7 mouse cellular contexts compared by ENCODE assay signal in genomic region chr5:143817931-143818311, GRCm38 (mm10). TPM values are rescaled to one million over a fixed set of nuclear protein-coding genes. Genes with fewer than 3 reads are reported as not detected.
DNase-seq lines count a peak whose midpoint lies in the region; ATAC-seq and TF ChIP-seq lines count a peak whose summit lies in the region.

No protein-coding gene starts in this region.

- H3K4me3 ChIP-seq in E14TG2a.4 (replicated peaks; ENCODE audit: low read length): peak overlapping the region; percentile 95
- H3K4me3 ChIP-seq in MEL (ENCODE audit: control insufficient read depth in 1 of 2, insufficient read depth in 1 of 2, low read depth in 2 of 2, low read length in 2 of 2): peak overlapping the region; percentile 81 to 90
- H3K4me3 ChIP-seq in forebrain, postnatal 0 days (ENCODE audit: low read depth, low read length): peak overlapping the region; percentile 87
- peak overlapping the region; percentile 90 for H3K4me3 ChIP-seq in limb, embryonic 15.5 days
- H3K4me3 ChIP-seq in neural tube, embryonic 12.5 days: peak overlapping the region; percentile 87

- H3K4me2 ChIP-seq in forebrain, postnatal 0 days (ENCODE audit: low read depth): peak overlapping the region; percentile 71
- peak overlapping the region; percentile 59 for H3K4me2 ChIP-seq in limb, embryonic 15.5 days
- H3K4me2 ChIP-seq in neural tube, embryonic 12.5 days (replicated peaks): peak overlapping the region; percentile 71

- TF ChIP-seq RAD21 in MEL (IDR thresholded peaks at IDR 0.05; ENCODE audit: low read depth, low read length): no peak

- TF ChIP-seq CTCF in E14TG2a.4 (conservative IDR thresholded peaks at IDR 0.05; ENCODE audit: low read length) (no peak), MEL (IDR thresholded peaks at IDR 0.05 in 2 of 3, conservative IDR thresholded peaks at IDR 0.05 in 1 of 3; ENCODE audit: control insufficient read depth in 1 of 3, insufficient read depth in 1 of 3, low read depth in 2 of 3, low read length in 3 of 3, poor library complexity in 1 of 3, severe bottlenecking in 1 of 3) (no peak)
- TF ChIP-seq CTCF in forebrain, postnatal 0 days (IDR thresholded peaks at IDR 0.05; ENCODE audit: low read depth): no peak

- no peak for DNase-seq in MEL (ENCODE audit: low read depth, low spot score)
- no peak for DNase-seq in forebrain, postnatal 0 days
- DNase-seq in urinary bladder, postnatal 25 days (ENCODE audit: low spot score): no peak
- no peak for DNase-seq in retina, embryonic 14.5 days (ENCODE audit: low spot score)

- WGBS in forebrain, postnatal 0 days: 5% methylated on average over 32 of the region's 32 CpGs
- WGBS in limb, embryonic 15.5 days: under 1% methylated on average over 32 of the region's 32 CpGs
- under 1% methylated on average over 32 of the region's 32 CpGs for WGBS in neural tube, embryonic 12.5 days

- no peaks in the 10 kb centered on the region for H3K9me3 ChIP-seq in E14TG2a.4 (ENCODE audit: low read length)
- H3K9me3 ChIP-seq in MEL (replicated peaks; ENCODE audit: insufficient read depth, low read length): no peaks in the 10 kb centered on the region
- no peaks in the 10 kb centered on the region for H3K9me3 ChIP-seq in forebrain, postnatal 0 days (ENCODE audit: low read length)
- no peaks in the 10 kb centered on the region for H3K9me3 ChIP-seq in limb, embryonic 15.5 days
- no peaks in the 10 kb centered on the region for H3K9me3 ChIP-seq in neural tube, embryonic 12.5 days

- no peaks in the 10 kb centered on the region for H3K36me3 ChIP-seq in E14TG2a.4 (ENCODE audit: insufficient read depth, low read length)
- peaks cover 0 to 5% of the 10 kb centered on the region in 2 experiments; a peak in 1 of 4 replicates for H3K36me3 ChIP-seq in MEL (ENCODE audit: control insufficient read depth in 1 of 2, insufficient read depth in 2 of 2, low read length in 2 of 2)
- no peaks in the 10 kb centered on the region for H3K36me3 ChIP-seq in forebrain, postnatal 0 days (ENCODE audit: insufficient read depth)
- no peaks in the 10 kb centered on the region for H3K36me3 ChIP-seq in limb, embryonic 15.5 days
- no peaks in the 10 kb centered on the region for H3K36me3 ChIP-seq in neural tube, embryonic 12.5 days

- H3K79me2 ChIP-seq in MEL (ENCODE audit: control insufficient read depth, insufficient read depth, low read length, poor library complexity): peaks cover 20% of the 10 kb centered on the region

- TF ChIP-seq EP300 in MEL (IDR thresholded peaks at IDR 0.05; ENCODE audit: low read depth in 1 of 2, low read length in 2 of 2): no peak

- H3K4me1 ChIP-seq in E14TG2a.4 (replicated peaks; ENCODE audit: low read depth, low read length): peaks cover 20% of the 10 kb centered on the region
- peaks cover 0 to 6% of the 10 kb centered on the region in 2 experiments; a peak in 1 of 4 replicates for H3K4me1 ChIP-seq in MEL (ENCODE audit: control insufficient read depth in 1 of 2, insufficient read depth in 2 of 2, low read length in 2 of 2)
- peaks cover 6% of the 10 kb centered on the region; the same call in 1 of the 2 replicates for H3K4me1 ChIP-seq in forebrain, postnatal 0 days (ENCODE audit: insufficient read depth)
- peaks cover 14% of the 10 kb centered on the region; the same call in 1 of the 2 replicates for H3K4me1 ChIP-seq in limb, embryonic 15.5 days
- peaks cover 9% of the 10 kb centered on the region; the same call in 1 of the 2 replicates for H3K4me1 ChIP-seq in neural tube, embryonic 12.5 days

- peak overlapping the region; percentile 72 for H3K27ac ChIP-seq in MEL (ENCODE audit: control insufficient read depth, low read depth, low read length)
- H3K27ac ChIP-seq in forebrain, postnatal 0 days (ENCODE audit: low read depth, low read length): peak overlapping the region; percentile 74
- H3K27ac ChIP-seq in limb, embryonic 15.5 days: peak overlapping the region; percentile 60
- peak overlapping the region; percentile 42; the same call in 1 of the 2 replicates for H3K27ac ChIP-seq in neural tube, embryonic 12.5 days

- TF ChIP-seq POLR2A in MEL (IDR thresholded peaks at IDR 0.05; ENCODE audit: control insufficient read depth in 1 of 2, insufficient read depth in 1 of 2, low read depth in 1 of 2, low read length in 2 of 2, poor library complexity in 1 of 2): no peak

- peak; percentile 48 for ATAC-seq in forebrain, postnatal 0 days
- peak; percentile 50; the same call in 1 of the 2 replicates for ATAC-seq in limb, embryonic 15.5 days (ENCODE audit: insufficient number of reproducible peaks, low FRiP score, low TSS enrichment, low read depth)
- peak; percentile 85 for ATAC-seq in neural tube, embryonic 12.5 days (ENCODE audit: low FRiP score, low read depth)

- no peaks in the 10 kb centered on the region for H3K27me3 ChIP-seq in E14TG2a.4 (ENCODE audit: insufficient read depth, low read length)
- H3K27me3 ChIP-seq in MEL (ENCODE audit: control insufficient read depth in 1 of 2, insufficient read depth in 2 of 2, low read length in 2 of 2): no peaks in the 10 kb centered on the region
- no peaks in the 10 kb centered on the region for H3K27me3 ChIP-seq in forebrain, postnatal 0 days (ENCODE audit: insufficient read depth, low read length)
- H3K27me3 ChIP-seq in limb, embryonic 15.5 days: no peaks in the 10 kb centered on the region
- no peaks in the 10 kb centered on the region for H3K27me3 ChIP-seq in neural tube, embryonic 12.5 days (replicated peaks)

- H3K9ac ChIP-seq in MEL (ENCODE audit: control insufficient read depth, low read depth, low read length, poor library complexity, severe bottlenecking): peak overlapping the region; percentile 81
- peak overlapping the region; percentile 76 for H3K9ac ChIP-seq in forebrain, postnatal 0 days
- peak overlapping the region; percentile 79 for H3K9ac ChIP-seq in limb, embryonic 15.5 days
- peak overlapping the region; percentile 85 for H3K9ac ChIP-seq in neural tube, embryonic 12.5 days

TF ChIP-seq in MEL, 35 proteins besides CTCF, POLR2A, EP300 and RAD21:
- no peak for TF ChIP-seq MAFK (IDR thresholded peaks at IDR 0.05; ENCODE audit: borderline replicate concordance, low read depth, low read length)
- TF ChIP-seq NRF1 (IDR thresholded peaks at IDR 0.05; ENCODE audit: insufficient read depth, low read depth, low read length, poor library complexity, severe bottlenecking): no peak
- TF ChIP-seq MAZ (IDR thresholded peaks at IDR 0.05; ENCODE audit: low read depth, low read length): peak; percentile 6; the same call in 1 of the 2 replicates
- 0 out of 2 replicates have a peak, but pooled peaks have one; percentile 2 for TF ChIP-seq MEF2A (IDR thresholded peaks at IDR 0.05; ENCODE audit: extremely low read depth, insufficient replicate concordance, low read depth, low read length, poor library complexity, severe bottlenecking)
- TF ChIP-seq MYC (IDR thresholded peaks at IDR 0.05; ENCODE audit: low read depth, low read length): 0 out of 2 replicates have a peak, but pooled peaks have one; percentile 16
- 0 out of 2 replicates have a peak, but pooled peaks have one; percentile 7 for TF ChIP-seq SMC3 (IDR thresholded peaks at IDR 0.05; ENCODE audit: low read depth, low read length)
- no peak for TF ChIP-seq ZNF384 (IDR thresholded peaks at IDR 0.05; ENCODE audit: low read depth, low read length)
- no peak for TF ChIP-seq ELF1 (IDR thresholded peaks at IDR 0.05; ENCODE audit: low read depth, low read length)
- TF ChIP-seq ETS1 (IDR thresholded peaks at IDR 0.05; ENCODE audit: low read depth, low read length): peak; percentile 40; the same call in 1 of the 2 replicates
- peak; percentile 20; the same call in 1 of the 2 replicates for TF ChIP-seq E2F4 (IDR thresholded peaks at IDR 0.05; ENCODE audit: borderline replicate concordance, low read depth, low read length)
- TF ChIP-seq TBP (IDR thresholded peaks at IDR 0.05; ENCODE audit: low read depth, low read length): 0 out of 2 replicates have a peak, but pooled peaks have one; percentile 34
- TF ChIP-seq TCF12 (IDR thresholded peaks at IDR 0.05; ENCODE audit: low read depth, low read length): no peak
- no peak for TF ChIP-seq BHLHE40 (IDR thresholded peaks at IDR 0.05; ENCODE audit: borderline replicate concordance, low read depth, low read length)
- no peak for TF ChIP-seq RCOR1 (IDR thresholded peaks at IDR 0.05; ENCODE audit: low read depth, low read length)
- peak; percentile 42; the same call in 1 of the 2 replicates for TF ChIP-seq POLR2AphosphoS5 (IDR thresholded peaks at IDR 0.05; ENCODE audit: borderline replicate concordance, low read depth, low read length)
- TF ChIP-seq TAL1 (IDR thresholded peaks at IDR 0.05; ENCODE audit: low read length): no peak
- TF ChIP-seq KAT2A (conservative IDR thresholded peaks at IDR 0.05; ENCODE audit: low read depth, low read length): no peak
- TF ChIP-seq MXI1 (IDR thresholded peaks at IDR 0.05; ENCODE audit: low read depth, low read length): no peak
- no peak for TF ChIP-seq JUND (IDR thresholded peaks at IDR 0.05; ENCODE audit: low read depth, low read length)
- no peak for TF ChIP-seq ZC3H11A (IDR thresholded peaks at IDR 0.05; ENCODE audit: low read depth, low read length)
- no peak for TF ChIP-seq HCFC1 (IDR thresholded peaks at IDR 0.05; ENCODE audit: low read depth, low read length)

RNA-seq across cellular contexts. Expression of gene Eif2ak1, which starts 0.3 kb away (rescaled TPM):
- total RNA-seq in MEL (2012; rRNA removed): 13.9 and 14.8 TPM in 2 replicates
- polyA plus RNA-seq in MEL (2012; ENCODE audit: insufficient read depth in 1 of 2, insufficient read length in 2 of 2, low read depth in 1 of 2, low replicate concordance in 2 of 2, missing spikeins in 1 of 2): 10 to 100 TPM; 26.7 to 33.5 TPM
- 27.5 and 28.0 TPM in 2 replicates for total RNA-seq in forebrain, postnatal 0 days (2014; rRNA removed)
- polyA plus RNA-seq in forebrain, postnatal 0 days (2015; fragmentation: Nextera tagmentation; extraction: Ambion mirVana): 31.7 and 36.8 TPM in 2 replicates
- polyA plus RNA-seq in limb, embryonic 15.5 days (2015; fragmentation: Nextera tagmentation; extraction: Ambion mirVana): 36.5 and 38.5 TPM in 2 replicates
- 47.9 and 53.0 TPM in 2 replicates for polyA plus RNA-seq in neural tube, embryonic 12.5 days (2016; fragmentation: Nextera tagmentation; extraction: Ambion mirVana)
